Mouse (Mus musculus): ENCODE data around the gene Igsf23. TPM values are rescaled to one million over a fixed set of nuclear protein-coding genes. Genes with fewer than 3 reads are reported as not detected.
"Not testable (repeated sequence)": the region's sequence is repeated elsewhere in the genome, so short reads cannot be mapped to it uniquely, and the experiment has no call there.

Igsf23 gene
- polyA plus RNA-seq (2012; rRNA removed) = 17.3 and 22.4 TPM in 2 replicates

- 75% methylated on average over 9 of the region's 9 CpGs for WGBS
- peak within 1 kb of the TSS; percentile 92 for H3K27ac ChIP-seq (ENCODE audit: control insufficient read depth, insufficient read depth, low read length)
These were observed at the start of gene Igsf23 for GRCm38 (mm10) chr7:19950589-19950988. Gene Igsf23, minus strand, starts transcription at chr7:19950756.

GRCm38 (mm10) chr7:19996721-19997120 is 46.2 kb upstream of the Igsf23 start:
- H3K4me3 ChIP-seq (ENCODE audit: control insufficient read depth, insufficient read depth, low read length); H3K27ac ChIP-seq (ENCODE audit: control insufficient read depth, insufficient read depth, low read length); H3K27me3 ChIP-seq (ENCODE audit: control insufficient read depth, insufficient read depth, low read length); H3K4me1 ChIP-seq (replicated peaks; ENCODE audit: control insufficient read depth, insufficient read depth, low read length); DNase-seq; H3K36me3 ChIP-seq (ENCODE audit: control insufficient read depth, insufficient read depth, low read length): not testable (repeated sequence)
- WGBS = 76% methylated on average over 3 of the region's 3 CpGs

More at GRCm38 (mm10) chr7:19950589-19950988, at the start of gene Igsf23:
- 0 out of 2 replicates have a peak, but pooled peaks have one; percentile 23 for TF ChIP-seq POLR2A (IDR thresholded peaks at IDR 0.05; ENCODE audit: control insufficient read depth, extremely low read depth, insufficient read depth, low read length, poor library complexity)
- TF ChIP-seq CTCF (IDR thresholded peaks at IDR 0.05; ENCODE audit: borderline replicate concordance, control insufficient read depth, extremely low read depth, insufficient read depth, low read length, poor library complexity) = no peak
- no peaks in the 10 kb centered on the region for H3K27me3 ChIP-seq (ENCODE audit: control insufficient read depth, insufficient read depth, low read length)
- H3K36me3 ChIP-seq (ENCODE audit: control insufficient read depth, insufficient read depth, low read length) = no peaks in the 10 kb centered on the region
- H3K4me3 ChIP-seq (ENCODE audit: control insufficient read depth, insufficient read depth, low read length) = peak within 1 kb of the TSS; percentile 7; the same call in 1 of the 2 replicates
- no peak for DNase-seq
- H3K4me1 ChIP-seq (replicated peaks; ENCODE audit: control insufficient read depth, insufficient read depth, low read length) = peaks cover 64% of the 10 kb centered on the region

- not testable (repeated sequence) for H3K4me3 ChIP-seq (ENCODE audit: control insufficient read depth, insufficient read depth, low read length); DNase-seq; H3K36me3 ChIP-seq (ENCODE audit: control insufficient read depth, insufficient read depth, low read length); H3K4me1 ChIP-seq (replicated peaks; ENCODE audit: control insufficient read depth, insufficient read depth, low read length); H3K27ac ChIP-seq (ENCODE audit: control insufficient read depth, insufficient read depth, low read length); H3K27me3 ChIP-seq (ENCODE audit: control insufficient read depth, insufficient read depth, low read length)
- 70% methylated on average over 8 of the region's 8 CpGs for WGBS
These were observed 40.6 kb upstream of the Igsf23 start, which contains the start of gene Nlrp9b for GRCm38 (mm10) chr7:19991165-19991564. Gene Nlrp9b, plus strand, starts transcription at chr7:19991465.

- no peak for DNase-seq
- TF ChIP-seq CTCF (IDR thresholded peaks at IDR 0.05; ENCODE audit: borderline replicate concordance, control insufficient read depth, extremely low read depth, insufficient read depth, low read length, poor library complexity) (no peak), POLR2A (IDR thresholded peaks at IDR 0.05; ENCODE audit: control insufficient read depth, extremely low read depth, insufficient read depth, low read length, poor library complexity) (no peak)
- Histone ChIP-seq H3K4me3 (ENCODE audit: control insufficient read depth, insufficient read depth, low read length) (no peak overlapping the region), H3K4me1 (replicated peaks; ENCODE audit: control insufficient read depth, insufficient read depth, low read length) (no peaks in the 10 kb centered on the region), H3K36me3 (ENCODE audit: control insufficient read depth, insufficient read depth, low read length) (no peaks in the 10 kb centered on the region), H3K27ac (ENCODE audit: control insufficient read depth, insufficient read depth, low read length) (no peak overlapping the region), H3K27me3 (ENCODE audit: control insufficient read depth, insufficient read depth, low read length) (no peaks in the 10 kb centered on the region)
- 93% methylated on average over 4 of the region's 4 CpGs for WGBS
These were observed 21.0 kb upstream of the Igsf23 start for GRCm38 (mm10) chr7:19971516-19971915.

- Histone ChIP-seq H3K4me1 (replicated peaks; ENCODE audit: control insufficient read depth, insufficient read depth, low read length) (no peaks in the 10 kb centered on the region), H3K36me3 (ENCODE audit: control insufficient read depth, insufficient read depth, low read length) (no peaks in the 10 kb centered on the region), H3K27me3 (ENCODE audit: control insufficient read depth, insufficient read depth, low read length) (no peaks in the 10 kb centered on the region), H3K27ac (ENCODE audit: control insufficient read depth, insufficient read depth, low read length) (no peak overlapping the region), H3K4me3 (ENCODE audit: control insufficient read depth, insufficient read depth, low read length) (no peak overlapping the region)
- no peak for TF ChIP-seq POLR2A (IDR thresholded peaks at IDR 0.05; ENCODE audit: control insufficient read depth, extremely low read depth, insufficient read depth, low read length, poor library complexity)
- TF ChIP-seq CTCF (IDR thresholded peaks at IDR 0.05; ENCODE audit: borderline replicate concordance, control insufficient read depth, extremely low read depth, insufficient read depth, low read length, poor library complexity) = no peak
- no peak for DNase-seq
- 95% methylated on average over 8 of the region's 8 CpGs for WGBS
These were observed 19.6 kb upstream of the Igsf23 start for GRCm38 (mm10) chr7:19970196-19970595.

- no peaks in the 10 kb centered on the region for H3K36me3 ChIP-seq (ENCODE audit: control insufficient read depth, insufficient read depth, low read length)
- no peak for TF ChIP-seq POLR2A (IDR thresholded peaks at IDR 0.05; ENCODE audit: control insufficient read depth, extremely low read depth, insufficient read depth, low read length, poor library complexity)
- TF ChIP-seq CTCF (IDR thresholded peaks at IDR 0.05; ENCODE audit: borderline replicate concordance, control insufficient read depth, extremely low read depth, insufficient read depth, low read length, poor library complexity) = no peak
- WGBS = 97% methylated on average over 4 of the region's 4 CpGs
- no peaks in the 10 kb centered on the region for H3K4me1 ChIP-seq (replicated peaks; ENCODE audit: control insufficient read depth, insufficient read depth, low read length)
- no peaks in the 10 kb centered on the region for H3K27me3 ChIP-seq (ENCODE audit: control insufficient read depth, insufficient read depth, low read length)
- no peak overlapping the region for H3K4me3 ChIP-seq (ENCODE audit: control insufficient read depth, insufficient read depth, low read length)
- no peak overlapping the region for H3K27ac ChIP-seq (ENCODE audit: control insufficient read depth, insufficient read depth, low read length)
- no peak for DNase-seq
These were observed 19.1 kb upstream of the Igsf23 start for GRCm38 (mm10) chr7:19969541-19970090.

GRCm38 (mm10) chr7:19969106-19969505 is 18.6 kb upstream of the Igsf23 start:
- 82% methylated on average over 3 of the region's 3 CpGs for WGBS
- no peaks in the 10 kb centered on the region for H3K4me1 ChIP-seq (replicated peaks; ENCODE audit: control insufficient read depth, insufficient read depth, low read length)

More at GRCm38 (mm10) chr7:19969106-19969505, 18.6 kb upstream of the Igsf23 start:
- Histone ChIP-seq H3K27me3 (ENCODE audit: control insufficient read depth, insufficient read depth, low read length) (no peaks in the 10 kb centered on the region), H3K27ac (ENCODE audit: control insufficient read depth, insufficient read depth, low read length) (no peak overlapping the region), H3K4me3 (ENCODE audit: control insufficient read depth, insufficient read depth, low read length) (no peak overlapping the region), H3K36me3 (ENCODE audit: control insufficient read depth, insufficient read depth, low read length) (no peaks in the 10 kb centered on the region)
- no peak for TF ChIP-seq POLR2A (IDR thresholded peaks at IDR 0.05; ENCODE audit: control insufficient read depth, extremely low read depth, insufficient read depth, low read length, poor library complexity)
- no peak for TF ChIP-seq CTCF (IDR thresholded peaks at IDR 0.05; ENCODE audit: borderline replicate concordance, control insufficient read depth, extremely low read depth, insufficient read depth, low read length, poor library complexity)
- DNase-seq = no peak

Data from thymus, adult 2 months (tissue).